Mouse (Mus musculus): ENCODE measurements around the gene Pou2f3. TPM values are rescaled to one million over a fixed set of nuclear protein-coding genes. Genes with fewer than 3 reads are reported as not detected.
"Not testable (repeated sequence)": the region's sequence is repeated elsewhere in the genome, so short reads cannot be mapped to it uniquely, and the experiment has no call there.

The Pou2f3 gene
- total RNA-seq, 2 experiments from 2014 or later: not detected

DNA sequence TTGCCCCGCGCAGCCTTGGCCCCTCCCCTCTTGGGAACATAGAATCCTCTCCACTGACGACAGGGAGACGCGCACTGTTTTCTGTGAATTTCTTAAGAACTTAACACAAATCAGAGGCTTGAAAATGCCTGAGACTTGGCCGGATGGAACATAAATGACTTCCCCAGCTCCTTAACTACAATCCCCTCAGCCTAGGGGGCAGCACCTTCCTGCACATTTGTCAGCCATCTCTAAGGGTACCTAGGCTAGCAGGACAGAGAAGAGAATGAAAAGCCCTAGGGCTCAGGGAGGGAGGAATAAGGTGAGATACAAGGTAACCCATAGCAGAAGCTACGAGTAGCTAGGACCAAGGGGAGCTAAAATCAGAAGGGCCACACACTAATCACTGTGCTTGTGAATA lies 32.0 kb downstream of the Pou2f3 start:
- no peak for DNase-seq
- intact Hi-C loops (cut with DNase I): no loop called here

DNA sequence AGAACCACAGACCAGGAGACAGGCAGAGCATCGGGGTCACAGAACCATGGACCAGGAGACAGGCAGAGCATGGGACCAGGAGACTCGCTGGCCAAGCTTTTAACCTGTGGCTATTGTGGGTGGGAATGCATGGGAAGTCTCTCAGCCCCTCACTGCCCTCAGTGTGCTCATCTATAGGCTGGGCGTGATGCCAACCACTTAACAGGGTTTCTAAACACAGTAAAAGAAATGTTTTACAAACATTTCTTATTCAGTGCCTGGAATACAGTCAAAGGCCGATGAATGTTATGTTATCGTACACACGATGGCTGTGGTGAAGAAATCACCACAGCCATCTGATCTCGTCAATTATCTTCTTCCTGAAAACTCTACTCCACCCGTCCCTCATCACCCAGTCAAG lies 43.1 kb downstream of the Pou2f3 start:
- no peak for DNase-seq

DNA sequence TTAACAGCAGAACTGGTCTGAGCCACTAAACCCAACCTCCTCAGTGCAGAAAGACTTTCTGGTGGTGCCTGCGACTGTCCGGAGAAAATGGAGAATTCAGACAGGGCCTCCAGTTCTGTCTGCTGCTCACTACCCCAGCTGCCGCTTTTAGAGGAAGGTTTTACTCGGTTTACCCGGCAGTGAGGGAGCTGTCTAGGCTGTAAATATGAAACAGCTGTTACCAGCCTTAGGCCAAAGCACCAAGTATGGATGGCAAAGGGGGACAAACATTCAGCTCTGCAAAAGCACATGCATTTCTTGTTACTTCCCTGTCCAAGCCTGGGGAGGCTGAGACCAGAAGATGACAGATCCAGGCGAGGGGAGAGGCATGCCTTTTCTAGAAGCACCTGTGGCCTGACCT lies 43.8 kb downstream of the Pou2f3 start:
- intact Hi-C loops (cut with DNase I): no loop called here
- DNase-seq: no peak

More for the DNA sequence above, 43.1 kb downstream of the Pou2f3 start:
- intact Hi-C loops (cut with DNase I): no loop called here

DNA sequence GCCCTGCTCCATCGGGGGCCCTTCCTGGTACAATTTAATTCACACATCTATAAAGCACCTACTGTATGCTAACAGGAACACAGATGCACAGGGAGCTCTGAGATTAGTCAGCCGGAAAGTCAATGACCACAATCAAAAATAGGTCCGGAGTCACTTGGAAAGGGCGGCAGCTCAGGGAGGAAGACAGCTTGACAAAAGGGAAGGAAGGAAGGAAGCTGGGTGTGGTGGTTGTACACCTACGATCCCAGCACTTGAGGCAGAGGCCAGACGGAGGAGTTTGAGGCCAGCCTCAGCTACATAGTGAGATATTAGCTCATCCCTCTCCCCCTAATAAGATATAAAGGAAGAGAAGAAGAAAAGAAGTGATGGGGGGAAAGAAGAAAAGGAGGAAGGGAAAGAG lies 54.2 kb downstream of the Pou2f3 start:
- intact Hi-C loops (cut with DNase I): no loop called here
- DNase-seq: no peak

DNA sequence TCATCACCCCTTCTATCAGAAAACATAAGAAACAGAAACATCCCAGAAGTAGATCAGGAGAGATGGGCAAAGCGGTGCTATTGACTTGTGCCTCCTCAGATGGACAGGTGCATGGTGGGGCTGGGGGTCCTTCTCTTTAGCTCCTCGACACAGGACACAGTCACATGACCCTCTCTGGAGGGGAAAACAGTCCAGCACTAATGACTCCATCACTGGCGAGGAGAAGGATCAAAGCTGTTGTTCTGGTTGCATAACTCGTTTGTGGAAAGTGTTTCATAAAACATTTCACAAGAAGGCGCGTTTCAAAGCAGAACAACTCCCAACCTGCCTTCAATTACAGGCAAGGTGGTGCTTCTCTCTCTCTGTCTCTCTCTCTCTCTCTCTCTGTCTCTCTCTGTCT lies 58.4 kb downstream of the Pou2f3 start:
- intact Hi-C loops (cut with DNase I): no loop called here
- DNase-seq: no peak

DNA sequence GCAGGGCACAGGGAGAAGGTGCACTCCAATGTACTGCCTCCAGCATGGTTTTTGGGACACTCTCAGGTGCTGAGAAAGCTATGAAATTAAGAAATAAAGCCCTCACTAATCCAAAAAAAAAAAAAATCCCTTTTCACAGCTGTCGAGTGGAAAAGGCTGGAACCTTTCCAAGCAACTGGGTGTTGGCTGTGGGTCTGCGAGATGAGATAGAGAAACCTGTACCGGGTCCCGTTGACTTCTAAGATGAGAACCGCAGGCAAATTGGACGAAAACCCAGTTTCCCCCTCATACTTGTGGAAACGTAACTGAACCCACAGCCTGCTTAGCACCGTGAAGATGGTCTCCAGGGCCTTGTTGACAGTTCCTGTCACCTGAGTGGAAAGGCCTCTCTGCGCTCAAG lies 59.2 kb downstream of the Pou2f3 start:
- intact Hi-C loops (cut with DNase I): no loop called here
- no peak for DNase-seq

DNA sequence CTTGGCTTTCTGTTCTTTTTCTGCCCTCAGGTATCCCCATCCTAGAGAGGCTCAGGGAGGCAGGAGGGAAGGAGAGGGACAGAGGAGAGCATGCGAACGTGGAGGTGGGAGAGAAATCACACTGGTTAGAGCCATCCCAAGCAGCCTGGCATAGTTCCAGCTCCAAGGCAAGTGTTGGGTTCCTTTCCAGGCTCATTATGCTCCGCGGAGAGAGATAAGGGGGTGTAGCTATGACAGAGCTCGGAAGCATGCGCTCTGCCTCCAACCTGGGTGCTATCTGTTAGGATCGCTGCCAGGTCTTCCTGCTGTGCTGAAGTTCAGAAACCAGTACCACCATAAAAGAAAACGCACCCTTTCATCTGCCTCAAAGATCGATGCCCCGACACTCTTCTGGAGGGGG lies 60.1 kb downstream of the Pou2f3 start:
- DNase-seq: peak; percentile 41
- intact Hi-C loops (cut with DNase I): no loop called here

DNA sequence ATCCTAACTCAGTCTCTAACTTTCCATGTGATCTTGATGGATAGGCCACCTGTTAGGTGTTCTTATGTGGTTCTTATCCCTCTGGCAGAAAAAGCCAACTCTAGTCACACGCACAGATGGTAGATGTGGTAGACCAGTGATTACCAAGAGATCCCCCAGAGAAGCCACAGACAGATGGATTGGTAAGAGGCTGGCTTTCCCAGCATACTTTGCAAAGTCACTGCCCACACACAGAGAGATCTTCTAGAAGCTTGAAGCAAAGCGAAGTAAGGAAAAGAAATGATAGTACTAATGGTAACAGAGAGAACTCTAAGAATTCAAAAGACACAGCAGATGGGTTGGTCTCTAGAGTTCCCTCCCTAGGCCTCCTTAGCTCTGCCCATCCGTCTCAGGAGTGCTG lies 60.7 kb downstream of the Pou2f3 start:
- no peak for DNase-seq
- intact Hi-C loops (cut with DNase I): no loop called here

DNA sequence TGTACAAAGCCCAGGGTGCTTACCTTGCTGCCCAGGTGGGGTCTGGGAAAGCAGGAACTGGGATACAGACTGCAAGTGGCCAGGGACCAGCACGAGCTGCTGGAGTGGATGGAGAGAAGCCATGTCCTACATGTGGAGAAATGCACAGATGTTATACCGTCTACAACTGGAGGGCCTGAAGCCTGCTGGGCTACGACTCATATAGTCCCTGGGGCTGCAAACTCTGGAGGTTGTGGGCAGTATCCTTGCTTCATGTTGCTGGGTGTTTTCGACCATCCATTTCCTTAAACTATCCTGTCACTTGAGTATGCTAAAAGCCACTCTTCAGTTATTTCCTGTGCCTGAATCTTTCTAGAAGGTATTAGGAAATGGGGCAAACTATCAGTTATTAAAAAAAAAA lies 65.0 kb downstream of the Pou2f3 start:
- DNase-seq: no peak
- intact Hi-C loops (cut with DNase I): no loop called here

DNA sequence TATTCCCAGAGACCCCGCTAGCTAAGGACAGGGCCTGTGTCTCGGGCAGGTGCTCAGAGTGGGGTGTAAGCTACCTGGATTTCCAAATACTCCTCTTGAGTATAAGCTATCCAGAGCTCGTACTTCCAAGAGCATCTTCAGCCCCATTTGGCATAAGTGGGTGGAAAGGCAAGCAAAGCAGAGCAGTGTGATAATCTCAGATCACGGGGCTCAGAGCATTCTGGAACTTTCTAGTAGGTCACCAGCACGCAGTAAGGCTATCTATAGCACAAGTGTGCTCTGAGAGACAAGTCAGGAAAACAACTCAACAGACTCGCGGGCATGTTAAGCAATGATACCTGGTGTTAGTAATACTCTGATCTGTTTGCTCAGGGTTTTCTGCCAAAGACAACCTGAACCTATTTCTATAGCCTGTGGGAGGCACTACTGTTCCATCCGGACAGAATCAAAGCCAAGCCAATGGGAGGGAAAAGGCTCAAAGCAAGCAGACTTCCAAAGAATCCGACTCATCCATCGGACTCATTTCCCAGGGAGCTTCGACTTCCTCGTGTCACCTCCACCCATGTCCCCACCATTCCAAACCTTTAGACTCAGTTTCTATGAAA lies 65.9 kb downstream of the Pou2f3 start:
- no peak for DNase-seq

DNA sequence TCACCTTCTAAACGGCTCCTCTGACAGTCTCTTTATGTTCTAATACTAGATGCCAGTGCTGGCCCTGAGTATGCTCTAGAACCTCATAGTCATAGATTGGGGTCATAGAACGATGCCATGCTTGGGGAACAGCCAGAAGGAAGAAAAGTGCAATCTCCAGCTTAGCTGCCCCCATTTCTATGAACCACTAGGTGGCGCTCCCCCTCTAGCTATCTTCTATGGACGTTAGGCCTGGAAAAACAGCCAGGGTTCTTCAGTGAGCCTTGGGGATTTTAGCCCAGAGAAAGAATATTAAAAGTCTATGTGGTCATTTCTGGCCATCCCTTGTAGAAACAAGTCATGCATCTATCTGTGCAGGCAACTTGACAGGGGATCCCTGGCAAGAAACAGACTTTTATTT lies 68.3 kb downstream of the Pou2f3 start:
- DNase-seq: peak; percentile 74
- intact Hi-C loops (cut with DNase I): loop anchor here (2.0 to 5.0 kb wide), 2 partner anchors 69 to 140 kb away; partner anchors contain the start of gene Pou2f3

More for the DNA sequence above, 65.9 kb downstream of the Pou2f3 start:
- intact Hi-C loops (cut with DNase I): loop anchor here (5.0 kb wide), 1 partner anchor 138 kb away; no protein-coding TSS in a partner anchor

DNA sequence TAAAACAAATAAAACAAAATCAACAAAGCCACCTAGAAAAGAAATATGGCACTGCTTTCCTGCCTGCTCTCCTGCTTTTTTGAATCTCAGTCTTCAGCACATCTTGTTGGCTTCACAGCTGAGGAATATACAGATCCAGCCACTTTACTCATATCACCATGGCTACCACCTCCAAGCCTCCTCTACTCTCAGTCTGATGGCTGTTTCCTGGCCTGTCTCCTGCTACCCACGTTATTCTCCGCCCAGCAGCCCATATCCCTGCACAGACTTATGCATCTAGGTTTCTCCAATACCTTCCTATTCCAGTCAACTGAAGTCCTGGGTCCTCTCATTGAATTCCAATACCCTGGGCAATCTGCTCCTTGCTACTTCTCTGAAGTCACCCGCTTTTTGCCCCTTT lies 76.6 kb downstream of the Pou2f3 start:
- no peak for DNase-seq
- intact Hi-C loops (cut with DNase I): no loop called here

DNA sequence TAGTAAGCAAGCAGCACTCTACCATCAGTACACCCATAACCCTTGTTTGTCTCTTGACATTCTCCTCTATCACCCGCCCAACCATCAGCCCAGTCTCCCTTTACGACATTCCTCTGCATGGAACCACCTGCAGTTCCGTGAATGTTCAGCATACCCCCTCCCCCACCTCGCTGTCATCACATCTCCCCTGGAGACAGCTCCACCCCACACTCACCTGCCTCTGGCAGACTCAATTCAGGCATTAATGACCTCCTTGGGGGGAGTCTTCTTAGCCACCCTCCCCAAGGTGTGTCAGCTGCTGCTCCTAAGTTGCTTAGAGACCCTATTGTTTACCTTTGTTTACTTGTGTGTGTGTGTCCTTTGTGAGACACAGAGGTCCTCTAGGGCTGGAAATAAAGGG lies 77.8 kb downstream of the Pou2f3 start:
- no peak for DNase-seq
- intact Hi-C loops (cut with DNase I): no loop called here

DNA sequence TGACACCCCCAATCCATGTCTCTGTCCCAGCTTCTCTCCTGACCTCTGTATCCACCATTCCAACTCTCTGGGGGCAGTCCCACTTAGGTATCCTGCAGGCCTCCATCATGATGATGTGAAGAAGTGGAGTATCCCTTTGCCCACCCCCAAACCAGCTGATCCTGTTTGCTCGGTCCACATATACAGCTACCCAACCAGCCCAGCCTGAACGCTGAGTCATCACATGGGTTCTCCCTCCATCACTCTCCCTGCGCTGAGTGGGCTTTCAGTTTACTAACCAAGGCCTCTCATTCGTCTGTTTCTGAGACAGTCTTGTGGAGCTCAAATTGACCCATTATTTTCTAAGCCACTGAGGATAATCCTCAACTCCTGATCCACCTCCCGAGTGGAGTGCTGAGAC lies 78.2 kb downstream of the Pou2f3 start:
- intact Hi-C loops (cut with DNase I): no loop called here
- DNase-seq: no peak

DNA sequence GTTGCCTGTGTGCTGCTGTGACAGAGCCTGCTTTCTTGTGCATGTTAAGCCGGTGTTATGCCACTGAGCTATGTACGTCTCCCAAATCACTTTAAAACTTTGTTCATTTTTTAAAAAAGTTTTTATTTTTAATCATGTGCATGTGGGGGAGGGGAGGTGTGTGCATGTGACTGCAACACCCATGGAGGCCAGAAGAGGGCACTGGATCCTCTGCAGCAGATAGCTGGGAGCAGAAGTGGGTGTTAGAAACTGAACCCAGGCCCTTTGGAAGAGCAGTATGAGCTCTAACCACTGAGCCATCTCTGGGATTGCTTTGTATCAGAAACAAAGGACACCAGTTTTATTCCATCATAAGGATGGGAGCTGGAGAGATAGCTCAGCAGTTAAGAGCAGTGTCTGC lies 79.5 kb downstream of the Pou2f3 start:
- DNase-seq: no peak
- intact Hi-C loops (cut with DNase I): no loop called here

DNA sequence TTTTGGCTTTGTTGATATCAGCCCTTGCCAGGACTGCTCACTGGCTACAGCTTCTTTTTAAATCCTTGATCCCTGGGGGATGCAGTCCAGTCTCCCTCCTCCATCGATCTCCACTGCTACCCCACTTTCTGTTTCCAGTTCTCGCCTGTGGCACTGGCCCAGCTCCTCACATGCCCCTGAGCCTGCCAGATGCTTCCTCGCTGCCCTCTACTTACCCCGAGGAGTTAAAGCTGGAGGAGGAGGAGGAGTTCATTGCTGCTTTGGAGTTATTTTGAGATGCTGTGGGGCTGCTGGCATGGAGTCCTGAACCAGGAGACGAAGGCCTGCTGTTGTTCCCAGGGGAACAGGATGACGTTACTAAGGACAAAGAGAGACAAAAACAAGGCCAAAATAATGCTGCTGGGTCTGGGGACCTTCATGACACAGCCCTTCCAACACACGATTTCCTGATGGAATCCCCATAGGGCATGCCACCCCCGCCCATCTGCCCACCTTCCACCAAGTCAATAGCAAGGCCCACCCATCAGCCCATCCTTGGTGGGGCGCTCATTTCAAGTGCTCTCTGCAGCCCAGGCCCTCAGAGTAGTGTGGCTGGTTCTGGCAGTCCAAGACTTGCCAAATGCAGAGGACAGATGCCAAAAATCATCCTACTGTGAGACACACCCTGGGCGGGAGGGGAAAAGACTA lies 82.9 kb downstream of the Pou2f3 start:
- DNase-seq: peak; percentile 27
- intact Hi-C loops (cut with DNase I): no loop called here

DNA sequence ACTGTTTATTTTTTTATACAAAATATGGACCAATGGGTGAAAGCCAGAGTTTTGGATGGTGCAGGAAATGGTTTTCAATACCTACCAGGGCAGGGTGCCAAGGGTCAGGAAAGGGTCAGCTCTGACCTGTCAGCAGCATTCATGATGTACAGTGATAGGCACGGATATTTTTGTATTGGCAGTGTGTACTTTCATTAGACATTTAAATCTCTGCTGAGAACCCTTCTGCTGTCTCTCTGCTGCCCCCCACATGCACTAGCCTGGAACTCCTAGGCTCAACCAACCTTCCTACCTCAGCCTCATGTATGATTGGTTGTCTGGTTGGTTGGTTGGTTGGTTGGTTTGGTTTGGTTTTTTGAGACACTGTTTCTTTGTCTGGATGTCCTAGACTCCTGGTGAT lies 87.8 kb downstream of the Pou2f3 start:
- no peak for DNase-seq
- intact Hi-C loops (cut with DNase I): no loop called here

DNA sequence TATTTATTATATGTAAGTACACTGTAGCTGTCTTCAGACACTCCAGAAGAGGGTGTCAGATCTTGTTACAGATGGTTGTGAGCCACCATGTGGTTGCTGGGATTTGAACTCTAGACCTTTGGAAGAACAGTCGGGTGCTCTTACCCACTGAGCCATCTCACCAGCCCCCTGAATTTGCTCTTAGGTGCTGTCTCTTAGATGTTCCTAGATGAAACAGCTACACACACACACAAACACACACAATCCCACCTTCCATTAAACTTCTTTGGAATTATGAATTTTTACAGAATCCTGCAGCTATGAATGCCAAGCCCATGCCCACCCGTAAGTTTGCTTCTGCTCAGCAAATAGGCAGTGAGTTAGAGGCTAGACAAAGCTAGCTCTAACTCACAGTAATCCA lies 88.2 kb downstream of the Pou2f3 start:
- DNase-seq; intact Hi-C loops (cut with DNase I): not testable (repeated sequence)

DNA sequence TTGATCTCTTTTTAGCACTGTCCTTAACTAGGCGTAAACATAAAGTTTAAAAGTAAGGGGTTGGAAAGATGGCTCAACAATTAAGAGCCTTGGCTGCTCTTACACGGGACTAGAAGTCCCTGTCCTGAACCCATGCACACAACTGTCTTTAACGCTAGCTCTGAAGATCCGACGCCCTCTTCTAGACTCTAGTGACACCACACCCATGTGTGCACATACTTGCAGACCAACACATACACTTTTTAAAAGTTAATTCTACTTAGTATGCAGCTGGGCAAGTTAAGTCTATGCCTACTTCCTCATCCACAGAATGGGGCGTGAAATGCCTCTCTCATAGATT lies 93.2 kb downstream of the Pou2f3 start:
- DNase-seq: no peak
- intact Hi-C loops (cut with DNase I): no loop called here

DNA sequence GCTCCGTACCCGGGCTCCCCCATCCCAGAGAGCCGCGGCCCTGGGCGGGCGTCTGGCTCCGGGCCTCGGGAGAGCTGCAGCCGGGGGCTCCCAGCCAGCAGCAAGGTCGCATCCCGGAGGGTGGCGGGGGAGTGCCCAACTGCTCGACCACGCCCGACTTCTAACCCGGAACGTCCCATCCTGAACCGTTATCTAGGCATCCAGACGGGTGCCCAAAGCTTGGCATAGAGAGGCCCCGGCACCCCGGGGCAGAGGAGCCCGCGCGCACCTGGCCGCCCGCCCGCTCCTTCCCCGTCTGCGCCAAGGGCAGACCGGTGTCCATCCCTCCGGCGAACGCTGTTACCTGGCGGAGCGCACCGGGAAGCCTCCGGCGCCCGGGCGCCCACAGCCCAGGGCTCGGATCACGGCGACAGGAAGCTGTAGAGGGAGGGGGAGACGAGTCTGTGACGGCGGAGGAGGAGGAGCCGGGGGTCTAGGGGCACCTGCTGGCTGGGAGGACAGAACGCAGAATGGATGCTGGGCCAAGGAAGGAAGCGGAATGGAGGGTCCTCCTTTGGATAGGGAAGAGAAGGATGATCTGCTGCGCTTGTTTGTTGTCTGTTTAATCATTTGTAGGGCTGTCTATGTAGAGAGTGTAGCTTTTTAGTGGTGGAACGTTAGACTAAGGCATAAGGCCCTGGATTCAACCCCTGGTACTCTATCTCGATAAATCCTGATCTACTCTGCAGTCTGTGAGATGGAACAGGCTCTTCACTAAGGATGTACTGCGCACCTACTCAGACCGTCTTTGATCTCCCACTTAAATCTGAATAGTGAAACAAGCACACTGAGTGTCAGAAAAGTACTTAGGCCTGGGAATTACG lies 93.8 kb downstream of the Pou2f3 start, which contains the start of gene Tmem136:
Gene Tmem136 (minus strand): TSS at position 437 of the 863 bp plus-strand sequence.
- peak; percentile 72 for DNase-seq
- intact Hi-C loops (cut with DNase I): no loop called here

DNA sequence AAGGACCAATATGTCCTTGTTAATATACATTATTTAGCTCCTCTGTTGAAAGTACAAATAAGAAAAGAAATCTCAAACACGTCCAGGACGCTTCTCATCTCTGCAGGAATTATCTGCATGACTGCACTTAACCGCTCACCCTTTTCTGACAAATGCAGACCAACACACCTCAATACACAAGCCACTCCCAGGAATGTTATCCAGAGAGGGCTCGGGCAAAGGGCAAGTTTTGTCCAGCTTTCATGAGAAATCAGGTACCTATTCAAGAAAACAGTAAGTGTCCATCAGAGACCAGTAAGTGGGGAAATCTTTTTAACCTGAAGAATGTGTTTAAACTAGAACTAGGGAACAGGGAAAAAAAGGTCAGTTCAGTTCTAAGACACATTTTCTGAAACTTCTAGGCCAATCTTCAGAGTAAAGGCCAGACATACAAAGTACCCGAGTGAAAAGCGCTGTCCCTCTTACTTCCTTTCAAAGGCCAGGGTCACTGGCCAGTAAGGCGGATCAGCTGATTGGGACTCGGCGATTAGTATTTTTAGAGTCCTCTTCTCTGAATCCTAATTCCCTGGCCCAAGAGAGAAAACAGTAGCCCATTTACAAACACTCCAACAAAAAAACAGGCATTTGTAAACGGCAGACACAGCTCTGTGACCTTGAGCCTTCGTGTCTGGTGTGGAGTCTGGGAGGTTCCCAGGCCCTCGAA lies 94.6 kb downstream of the Pou2f3 start:
- DNase-seq: no peak
- intact Hi-C loops (cut with DNase I): no loop called here
